Mouse (Mus musculus) limb, embryonic 14.5 days (tissue): ENCODE results near the gene Gm20388. TPM values are rescaled to one million over a fixed set of nuclear protein-coding genes. Genes with fewer than 3 reads are reported as not detected.

ENCODE experiments used
- ATAC-seq: fragments of 200-750 bp; cut with Nextera tagmentation; 2 replicates; pipeline ENCODE4 v1.8.0; 2017; ENCODE audit warnings: low read depth, moderate number of reproducible peaks, moderate TSS enrichment; ENCODE audit not compliant: low FRiP score
- DNase-seq: peaks from one replicate; pipeline ENCODE4 v3.0.0-alpha.2; 2015; ENCODE audit warnings: low spot score
- H3K27ac ChIP-seq: fragments of 300-500 bp; sonication (generic); replicated peaks from 2 replicates; pipeline ENCODE4 v1.5.1; 2014; ENCODE audit warnings: low read depth, mild to moderate bottlenecking, low read length, moderate library complexity, mixed read lengths
- H3K27me3 ChIP-seq: fragments of 300-500 bp; sonication (generic); 2 replicates; pipeline ENCODE4 v1.6.1; 2014; ENCODE audit warnings: low read length, mixed read lengths; ENCODE audit not compliant: control insufficient read depth, insufficient read depth
- H3K36me3 ChIP-seq: fragments of 300-500 bp; sonication (generic); 2 replicates; pipeline ENCODE4 v1.6.1; 2014; ENCODE audit warnings: mild to moderate bottlenecking, low read length, moderate library complexity, mixed read lengths; ENCODE audit not compliant: control insufficient read depth, insufficient read depth
- H3K4me1 ChIP-seq: fragments of 300-500 bp; sonication (generic); 2 replicates; pipeline ENCODE4 v1.6.1; 2014; ENCODE audit warnings: antibody characterized with exemption, low read length, mixed read lengths; ENCODE audit not compliant: control insufficient read depth, insufficient read depth
- H3K4me2 ChIP-seq: fragments of 300-500 bp; sonication (generic); replicated peaks from 2 replicates; pipeline ENCODE4 v1.6.1; 2014; ENCODE audit warnings: low read depth, mild to moderate bottlenecking, low read length, moderate library complexity; ENCODE audit not compliant: severe bottlenecking
- H3K4me3 ChIP-seq: fragments of 300-500 bp; sonication (generic); replicated peaks from 2 replicates; pipeline ENCODE4 v1.5.1; 2014; ENCODE audit warnings: low read length
- H3K9ac ChIP-seq: fragments of 300-500 bp; sonication (generic); 2 replicates; pipeline ENCODE4 v1.6.1; 2014; ENCODE audit warnings: mild to moderate bottlenecking, low read depth, low read length, moderate library complexity; ENCODE audit not compliant: severe bottlenecking
- H3K9me3 ChIP-seq: fragments of 300-500 bp; sonication (generic); 2 replicates; pipeline ENCODE4 v1.6.1; 2016; ENCODE audit warnings: low read length; ENCODE audit not compliant: control insufficient read depth
- POLR2A ChIP-seq: fragments of 200-500 bp; IDR thresholded peaks from 2 replicates; pipeline ENCODE4 v1.8.0; 2012; ENCODE audit warnings: inconsistent platforms, mild to moderate bottlenecking, moderate library complexity, borderline replicate concordance; ENCODE audit not compliant: insufficient read depth, insufficient read length; ENCODE audit errors: extremely low read depth
- WGBS: fragments of 180-500 bp; shearing (Covaris S2); extraction: QIAGEN DNeasy Blood & Tissue Kit; methylation state at CpG from one replicate; pipeline ENCODE4 v1.1.7; 2014; 5-methylcytosine and 5-hydroxymethylcytosine counted together
- polyA plus RNA-seq, 2 experiments: library from polyadenylated mRNA; depleted of rRNA in 1 of 2; stranded (reverse) in 1 of 2; unstranded in 1 of 2; fragments of >200 nt; fragmentation: Nextera tagmentation in 1 of 2; extraction: Ambion mirVana in 1 of 2; gene quantifications; 2 replicates each; pipeline versions ENCODE4 v1.2.1 to v1.2.3; 2012 to 2014

Gm20388 gene
- polyA plus RNA-seq, 2 experiments: 1.9 to 49.9 TPM

GRCm38 (mm10) chr8:120119931-120120330 lies 209.3 kb downstream of the Gm20388 start:
- Histone ChIP-seq H3K36me3 (no peaks in the 10 kb centered on the region), H3K4me1 (no peaks in the 10 kb centered on the region), H3K9ac (no peak overlapping the region), H3K27ac (no peak overlapping the region), H3K9me3 (no peaks in the 10 kb centered on the region), H3K27me3 (peaks cover 14% of the 10 kb centered on the region), H3K4me2 (no peak overlapping the region), H3K4me3 (no peak overlapping the region)
- ATAC-seq (no peak), DNase-seq (no peak)
- WGBS: 76% methylated on average over 6 of the region's 6 CpGs
- no peak for TF ChIP-seq POLR2A

- no peaks in the 10 kb centered on the region for H3K4me1 ChIP-seq
- H3K4me2 ChIP-seq: no peak overlapping the region
- no peak overlapping the region for H3K27ac ChIP-seq
- no peak overlapping the region for H3K4me3 ChIP-seq
- H3K9me3 ChIP-seq: no peaks in the 10 kb centered on the region
- H3K36me3 ChIP-seq: no peaks in the 10 kb centered on the region
- H3K27me3 ChIP-seq: peaks cover 4% of the 10 kb centered on the region; the same call in 1 of the 2 replicates
- ATAC-seq (no peak), DNase-seq (no peak)
- no peak for TF ChIP-seq POLR2A
- H3K9ac ChIP-seq: no peak overlapping the region; the same call in 1 of the 2 replicates
- WGBS: 41% methylated on average over 5 of the region's 5 CpGs
These were observed 210.3 kb downstream of the Gm20388 start for GRCm38 (mm10) chr8:120120951-120121350.

- Histone ChIP-seq H3K4me2 (no peak overlapping the region), H3K27ac (no peak overlapping the region), H3K36me3 (no peaks in the 10 kb centered on the region), H3K4me1 (no peaks in the 10 kb centered on the region), H3K27me3 (no peaks in the 10 kb centered on the region), H3K9ac (0 out of 2 replicates have a peak overlapping the region, but pooled peaks have one; percentile 12), H3K4me3 (no peak overlapping the region), H3K9me3 (no peaks in the 10 kb centered on the region)
- WGBS: 27% methylated on average over 6 of the region's 6 CpGs
- DNase-seq (no peak), ATAC-seq (no peak)
- TF ChIP-seq POLR2A: no peak
These were observed 213.6 kb downstream of the Gm20388 start for GRCm38 (mm10) chr8:120124261-120124660.

GRCm38 (mm10) chr8:120124836-120125389 lies 214.3 kb downstream of the Gm20388 start:
- Histone ChIP-seq H3K4me2 (no peak overlapping the region), H3K9me3 (no peaks in the 10 kb centered on the region), H3K9ac (0 out of 2 replicates have a peak overlapping the region, but pooled peaks have one; percentile 12), H3K4me3 (no peak overlapping the region), H3K27me3 (no peaks in the 10 kb centered on the region), H3K36me3 (no peaks in the 10 kb centered on the region), H3K27ac (no peak overlapping the region), H3K4me1 (no peaks in the 10 kb centered on the region)
- DNase-seq: no peak
- TF ChIP-seq POLR2A: no peak
- no peak for ATAC-seq
- WGBS: 46% methylated on average over 7 of the region's 7 CpGs

- no peaks in the 10 kb centered on the region for H3K4me1 ChIP-seq
- H3K4me2 ChIP-seq: no peak overlapping the region
- H3K9me3 ChIP-seq: no peaks in the 10 kb centered on the region
- H3K27me3 ChIP-seq: no peaks in the 10 kb centered on the region
- ATAC-seq: no peak
- no peak overlapping the region for H3K4me3 ChIP-seq
- no peak for DNase-seq
- H3K27ac ChIP-seq: no peak overlapping the region
- no peaks in the 10 kb centered on the region for H3K36me3 ChIP-seq
- no peak overlapping the region for H3K9ac ChIP-seq
- TF ChIP-seq POLR2A: no peak
- 51% methylated on average over 14 of the region's 14 CpGs for WGBS
These were observed 215.9 kb downstream of the Gm20388 start for GRCm38 (mm10) chr8:120126357-120127161.
